In genomic region chr2:36216546-36216945, GRCm38 (mm10) we compare ENCODE assay signal across 9 mouse cellular contexts. TPM values are rescaled to one million over a fixed set of nuclear protein-coding genes. Genes with fewer than 3 reads are reported as not detected.
DNase-seq lines count a peak whose midpoint lies in the region; ATAC-seq and TF ChIP-seq lines count a peak whose summit lies in the region.
"Had no signal": no experiment of that assay in that cellular context is flagged by ENCODE, and none has a peak within 500 bp of the region (broad histone marks: within the 10 kb centered on the region; RNA-seq: fewer than 3 reads in every experiment).

No protein-coding gene starts in this region.

- ATAC-seq in heart, embryonic 12.5 days (ENCODE audit: insufficient number of reproducible peaks, low FRiP score): peak; percentile 19
- peak; percentile 31; the same call in 1 of the 2 replicates for ATAC-seq in liver, embryonic 13.5 days (ENCODE audit: low read depth)

- no peak overlapping the region for H3K27ac ChIP-seq in liver, adult 2 months (replicated peaks; ENCODE audit: insufficient read depth, low read depth, low read length)
- H3K27ac ChIP-seq in heart, embryonic 12.5 days (ENCODE audit: poor library complexity, severe bottlenecking): peak overlapping the region; percentile 62
- peak overlapping the region; percentile 65 for H3K27ac ChIP-seq in liver, embryonic 13.5 days

- no peak for TF ChIP-seq POLR2A in liver, adult 2 months (IDR thresholded peaks at IDR 0.05; ENCODE audit: extremely low read depth, insufficient read depth, low read length)

- no peaks in the 10 kb centered on the region for H3K9me3 ChIP-seq in heart, embryonic 12.5 days (replicated peaks)
- H3K9me3 ChIP-seq in liver, embryonic 13.5 days (replicated peaks): no peaks in the 10 kb centered on the region

- no peak for TF ChIP-seq CTCF in liver, adult 2 months (IDR thresholded peaks at IDR 0.05; ENCODE audit: low read depth, low read length)

- H3K4me1 ChIP-seq in liver, adult 2 months (ENCODE audit: control insufficient read depth, insufficient read depth, low read length): peaks cover 7% of the 10 kb centered on the region; the same call in 1 of the 2 replicates
- H3K4me1 ChIP-seq in heart, embryonic 12.5 days (replicated peaks): peaks cover 53% of the 10 kb centered on the region
- H3K4me1 ChIP-seq in liver, embryonic 13.5 days (replicated peaks): peaks cover 20% of the 10 kb centered on the region

- H3K36me3 ChIP-seq in liver, adult 2 months (ENCODE audit: control insufficient read depth, insufficient read depth, low read length): no peaks in the 10 kb centered on the region
- H3K36me3 ChIP-seq in heart, embryonic 12.5 days: no peaks in the 10 kb centered on the region
- no peaks in the 10 kb centered on the region for H3K36me3 ChIP-seq in liver, embryonic 13.5 days

- H3K27me3 ChIP-seq in liver, adult 2 months (ENCODE audit: control insufficient read depth, insufficient read depth, low read length): no peaks in the 10 kb centered on the region
- peaks cover 9% of the 10 kb centered on the region for H3K27me3 ChIP-seq in heart, embryonic 12.5 days (replicated peaks)
- H3K27me3 ChIP-seq in liver, embryonic 13.5 days: peaks cover 19% of the 10 kb centered on the region

- H3K9ac ChIP-seq in liver, adult 2 months (ENCODE audit: low read depth, low read length): no peak overlapping the region
- no peak overlapping the region for H3K9ac ChIP-seq in heart, embryonic 12.5 days
- no peak overlapping the region for H3K9ac ChIP-seq in liver, embryonic 13.5 days

- H3K4me2 ChIP-seq in heart, embryonic 12.5 days: peak overlapping the region; percentile 48
- peak overlapping the region; percentile 12 for H3K4me2 ChIP-seq in liver, embryonic 13.5 days

- DNase-seq in liver, adult 2 months (ENCODE audit: extremely low read depth, low read depth, low spot score): peak; percentile 36
- no peak for DNase-seq in liver
- no peak for DNase-seq in liver, embryonic 13.5 days
- DNase-seq in monocyte, adult 2 months (ENCODE audit: low read depth in 1 of 2, low spot score in 2 of 2): peak; percentile 59 to 64
- no peak for DNase-seq in right cerebral cortex, adult 18-20 months
- DNase-seq in layer of hippocampus, postnatal 14 days (ENCODE audit: low spot score in 2 of 2): no peak
- no peak for DNase-seq in yolk sac, embryonic 10.5 days (ENCODE audit: low spot score)

- no peaks in the 10 kb centered on the region for H3K79me2 ChIP-seq in liver, adult 2 months (ENCODE audit: control insufficient read depth, insufficient read depth, low read length)

- H3K4me3 ChIP-seq in liver, adult 2 months (ENCODE audit: insufficient read depth, low read depth, low read length): no peak overlapping the region
- H3K4me3 ChIP-seq in heart, embryonic 12.5 days: peak overlapping the region; percentile 13; the same call in 1 of the 2 replicates
- H3K4me3 ChIP-seq in liver, embryonic 13.5 days (replicated peaks): no peak overlapping the region
- H3K4me3 ChIP-seq: erythroblast, embryonic 14.5 days had no signal

RNA-seq across cellular contexts. Expression of gene Ptgs1, which starts 13.7 kb away (rescaled TPM):
- 12.4 and 14.4 TPM in 2 replicates for total RNA-seq in liver, adult 2 months (2014; rRNA removed)
- polyA plus RNA-seq in liver, adult 2 months (2012; rRNA removed): 7.3 and 10.9 TPM in 2 replicates
- polyA plus RNA-seq in heart, embryonic 12.5 days (2016; fragmentation: Nextera tagmentation; extraction: Ambion mirVana): 25.5 and 27.2 TPM in 2 replicates
- 18.6 and 20.5 TPM in 2 replicates for polyA plus RNA-seq in liver, embryonic 13.5 days (2015; fragmentation: Nextera tagmentation; extraction: Ambion mirVana)
- 10 to 100 TPM; 16.4 to 19.6 TPM for total RNA-seq in layer of hippocampus, postnatal 14 days (2021)

Comparison
In these comparisons a context has a peak if more than half of its experiments do, and no peak if none do; other contexts are left out.
1. DNase-seq: peak in liver, adult 2 months (single experiment) and monocyte, adult 2 months (2 of 2); none in liver (single experiment), liver, embryonic 13.5 days (single experiment), right cerebral cortex, adult 18-20 months (single experiment), layer of hippocampus, postnatal 14 days (0 of 2) and yolk sac, embryonic 10.5 days (single experiment).